Mouse (Mus musculus) forebrain, embryonic 16.5 days (tissue): ENCODE measurements around the gene Mllt11. TPM values are rescaled to one million over a fixed set of nuclear protein-coding genes. Genes with fewer than 3 reads are reported as not detected.
A peak's percentile ranks its signal among the peaks of the same experiment; 100 is the strongest.

Source experiments
- ATAC-seq: fragments of 200-750 bp; cut with Nextera tagmentation; 2 replicates; pipeline ENCODE4 v1.8.0; 2017; ENCODE audit warnings: mild to moderate bottlenecking, moderate library complexity
- H3K27ac ChIP-seq: fragments of 300-500 bp; sonication (generic); 2 replicates; pipeline ENCODE4 v1.5.1; 2014; ENCODE audit warnings: low read length, control low read depth
- H3K27me3 ChIP-seq: fragments of 300-500 bp; sonication (generic); replicated peaks from 2 replicates; pipeline ENCODE4 v1.6.1; 2014; ENCODE audit warnings: low read length; ENCODE audit not compliant: control insufficient read depth, insufficient read depth
- H3K36me3 ChIP-seq: fragments of 300-500 bp; sonication (generic); 2 replicates; pipeline ENCODE4 v1.6.1; 2014; ENCODE audit not compliant: control insufficient read depth, insufficient read depth
- H3K4me1 ChIP-seq: fragments of 300-500 bp; sonication (generic); replicated peaks from 2 replicates; pipeline ENCODE4 v1.6.1; 2014; ENCODE audit warnings: low read length; ENCODE audit not compliant: control insufficient read depth, insufficient read depth
- H3K4me2 ChIP-seq: fragments of 300-500 bp; sonication (generic); 2 replicates; pipeline ENCODE4 v1.6.1; 2014; ENCODE audit warnings: mild to moderate bottlenecking, low read length, control low read depth
- H3K4me3 ChIP-seq: fragments of 300-500 bp; sonication (generic); replicated peaks from 2 replicates; pipeline ENCODE4 v1.5.1; 2014; ENCODE audit warnings: mild to moderate bottlenecking, low read length, control low read depth
- H3K9ac ChIP-seq: fragments of 300-500 bp; sonication (generic); replicated peaks from 2 replicates; pipeline ENCODE4 v1.6.1; 2014; ENCODE audit warnings: low read depth, low read length, control low read depth
- H3K9me3 ChIP-seq: fragments of 300-500 bp; sonication (generic); 2 replicates; pipeline ENCODE4 v1.6.1; 2016; ENCODE audit warnings: low read length; ENCODE audit not compliant: control insufficient read depth
- WGBS: fragments of 180-500 bp; shearing (Covaris S2); extraction: QIAGEN DNeasy Blood & Tissue Kit; methylation state at CpG from one replicate; pipeline ENCODE4 v1.1.7; 2014; 5-methylcytosine and 5-hydroxymethylcytosine counted together
- polyA plus RNA-seq: library from polyadenylated mRNA; unstranded; fragments of >200 nt; fragmentation: Nextera tagmentation; extraction: Ambion mirVana; gene quantifications from 2 replicates; pipeline ENCODE4 v1.2.1, GENCODE M21; 2015

Gene Mllt11
- polyA plus RNA-seq = 263 and 264 TPM in 2 replicates

- Histone ChIP-seq H3K4me1 (peaks cover 23% of the 10 kb centered on the region), H3K27ac (peak within 1 kb of the TSS; percentile 98), H3K27me3 (no peaks in the 10 kb centered on the region), H3K9me3 (no peaks in the 10 kb centered on the region), H3K4me2 (peak within 1 kb of the TSS; percentile 74), H3K36me3 (peaks cover 32% of the 10 kb centered on the region), H3K9ac (peak within 1 kb of the TSS; percentile 35), H3K4me3 (peak within 1 kb of the TSS; percentile 84)
- 74% methylated on average over 13 of the region's 13 CpGs for WGBS
- ATAC-seq = no peak
These were observed at the start of gene Mllt11 for GRCm38 (mm10) chr3:95231298-95232221. TSS of gene Mllt11 (minus strand) at chr3:95232171.

- H3K4me2 ChIP-seq = peak within 1 kb of the TSS; percentile 93
- H3K9ac ChIP-seq = peak within 1 kb of the TSS; percentile 91
- no peaks in the 10 kb centered on the region for H3K36me3 ChIP-seq
- H3K4me3 ChIP-seq = peak within 1 kb of the TSS; percentile 85
- H3K27me3 ChIP-seq = no peaks in the 10 kb centered on the region
- peak; percentile 95 for ATAC-seq
- no peaks in the 10 kb centered on the region for H3K9me3 ChIP-seq
- under 1% methylated on average over 53 of the region's 53 CpGs for WGBS
- peak within 1 kb of the TSS; percentile 96 for H3K27ac ChIP-seq
- H3K4me1 ChIP-seq = peaks cover 24% of the 10 kb centered on the region
These were observed 49.5 kb upstream of the Mllt11 start, which contains the start of the genes Mindy1 and Prune1 for GRCm38 (mm10) chr3:95281216-95282126. TSS of gene Mindy1 (plus strand) at chr3:95281345. TSS of gene Prune1 (minus strand) at chr3:95282076.

DNA sequence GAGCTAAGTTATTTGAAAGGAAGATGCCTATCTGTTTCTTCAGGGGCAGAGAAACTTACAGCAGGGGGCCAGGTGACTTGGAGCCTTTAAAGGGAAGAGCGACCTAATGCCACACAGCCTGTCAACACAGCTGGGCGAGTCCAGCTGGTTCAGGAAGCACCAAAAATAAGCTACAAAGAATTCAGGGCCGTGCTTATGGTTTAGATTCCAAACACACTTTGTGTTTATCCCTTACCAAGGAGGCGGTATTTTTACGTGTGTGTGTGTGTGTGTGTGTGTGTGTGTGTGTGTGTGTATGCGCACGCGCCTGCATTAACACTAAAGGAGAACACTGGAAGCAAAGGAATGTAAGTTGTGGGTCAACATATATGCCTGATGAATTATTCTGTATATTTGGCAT is 48.8 kb upstream of the Mllt11 start:
- no peak for ATAC-seq
- 22% methylated on average over 8 of the region's 8 CpGs for WGBS
- Histone ChIP-seq H3K9ac (peak overlapping the region; percentile 67), H3K4me1 (peaks cover 24% of the 10 kb centered on the region), H3K4me3 (peak overlapping the region; percentile 57), H3K27ac (peak overlapping the region; percentile 47), H3K9me3 (no peaks in the 10 kb centered on the region), H3K36me3 (no peaks in the 10 kb centered on the region), H3K27me3 (no peaks in the 10 kb centered on the region), H3K4me2 (peak overlapping the region; percentile 93)

- H3K9me3 ChIP-seq = no peaks in the 10 kb centered on the region
- H3K4me1 ChIP-seq = peaks cover 6% of the 10 kb centered on the region
- H3K4me3 ChIP-seq = no peak overlapping the region
- H3K9ac ChIP-seq = no peak overlapping the region
- H3K27me3 ChIP-seq = no peaks in the 10 kb centered on the region
- ATAC-seq = no peak
- WGBS = 97% methylated on average over 1 of the region's 1 CpGs
- no peaks in the 10 kb centered on the region for H3K36me3 ChIP-seq
- H3K27ac ChIP-seq = no peak overlapping the region
- H3K4me2 ChIP-seq = no peak overlapping the region
These were observed 45.2 kb upstream of the Mllt11 start for GRCm38 (mm10) chr3:95277149-95277551.

GRCm38 (mm10) chr3:95276428-95276934 is 44.5 kb upstream of the Mllt11 start:
- H3K27ac ChIP-seq = no peak overlapping the region
- peaks cover 6% of the 10 kb centered on the region for H3K4me1 ChIP-seq
- H3K4me3 ChIP-seq = no peak overlapping the region
- no peaks in the 10 kb centered on the region for H3K9me3 ChIP-seq
- 85% methylated on average over 5 of the region's 5 CpGs for WGBS
- no peaks in the 10 kb centered on the region for H3K27me3 ChIP-seq
- no peak overlapping the region for H3K4me2 ChIP-seq
- no peaks in the 10 kb centered on the region for H3K36me3 ChIP-seq
- no peak overlapping the region for H3K9ac ChIP-seq
- no peak for ATAC-seq

GRCm38 (mm10) chr3:95275161-95275560 is 43.2 kb upstream of the Mllt11 start:
- 83% methylated on average over 6 of the region's 6 CpGs for WGBS
- Histone ChIP-seq H3K4me3 (no peak overlapping the region), H3K4me1 (no peaks in the 10 kb centered on the region), H3K9me3 (no peaks in the 10 kb centered on the region), H3K4me2 (no peak overlapping the region), H3K27ac (no peak overlapping the region), H3K9ac (no peak overlapping the region), H3K36me3 (no peaks in the 10 kb centered on the region), H3K27me3 (no peaks in the 10 kb centered on the region)
- ATAC-seq = no peak

DNA sequence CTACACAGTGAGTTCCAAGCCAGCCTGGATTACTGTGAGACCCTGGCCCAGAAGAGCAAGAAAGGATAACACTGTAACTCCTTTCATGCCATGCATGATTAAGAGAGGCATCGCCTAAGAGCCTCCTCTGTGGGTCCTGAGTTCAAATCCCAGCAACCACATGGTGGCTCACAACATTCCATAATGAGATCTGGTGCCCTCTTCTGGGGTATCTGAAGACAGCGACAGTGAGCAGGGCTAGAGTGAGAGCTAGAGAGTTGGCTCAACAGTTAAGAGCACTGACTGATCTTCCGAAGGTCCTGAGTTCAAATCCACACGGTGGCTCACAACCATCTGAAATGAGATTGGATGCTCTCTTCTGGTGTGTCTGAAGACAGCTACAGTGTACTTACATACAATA is 42.5 kb upstream of the Mllt11 start:
- WGBS = 88% methylated on average over 4 of the region's 4 CpGs
- no peak overlapping the region for H3K4me2 ChIP-seq
- H3K27ac ChIP-seq = no peak overlapping the region
- no peak for ATAC-seq
- H3K9ac ChIP-seq = no peak overlapping the region
- H3K36me3 ChIP-seq = no peaks in the 10 kb centered on the region
- H3K4me3 ChIP-seq = no peak overlapping the region
- H3K9me3 ChIP-seq = no peaks in the 10 kb centered on the region
- no peaks in the 10 kb centered on the region for H3K27me3 ChIP-seq
- no peaks in the 10 kb centered on the region for H3K4me1 ChIP-seq

GRCm38 (mm10) chr3:95273471-95273870 is 41.5 kb upstream of the Mllt11 start:
- no peaks in the 10 kb centered on the region for H3K4me1 ChIP-seq
- no peaks in the 10 kb centered on the region for H3K27me3 ChIP-seq
- H3K27ac ChIP-seq = no peak overlapping the region
- WGBS = 86% methylated on average over 5 of the region's 5 CpGs
- no peak overlapping the region for H3K9ac ChIP-seq
- H3K4me2 ChIP-seq = no peak overlapping the region
- H3K9me3 ChIP-seq = no peaks in the 10 kb centered on the region
- ATAC-seq = no peak
- H3K4me3 ChIP-seq = no peak overlapping the region
- H3K36me3 ChIP-seq = no peaks in the 10 kb centered on the region
